Mouse (Mus musculus): ENCODE measurements at regions not wholly inside any gene's neighbourhood (a gene's known extent, or its start where the extent isn't known, plus 50 kb on each side); places are given as distances from the start of the nearest gene placed in this dataset.

- TF ChIP-seq EP300 (IDR thresholded peaks at IDR 0.05; ENCODE audit: insufficient read depth, low read depth, low read length) (no peak), CTCF (IDR thresholded peaks at IDR 0.05; ENCODE audit: low read depth, low read length) (no peak)
These were observed 134.9 kb upstream of the Pgrmc2 start for GRCm38 (mm10) chr3:41217770-41218169.
